In genomic region chr9:21153833-21154232, GRCm38 (mm10) we compare ENCODE assay signal across 8 mouse cellular contexts. TPM values are rescaled to one million over a fixed set of nuclear protein-coding genes. Genes with fewer than 3 reads are reported as not detected.
DNase-seq lines count a peak whose midpoint lies in the region; ATAC-seq and TF ChIP-seq lines count a peak whose summit lies in the region.
"Had no signal": no experiment of that assay in that cellular context is flagged by ENCODE, and none has a peak within 500 bp of the region (broad histone marks: within the 10 kb centered on the region; RNA-seq: fewer than 3 reads in every experiment).

No protein-coding gene starts in this region.

- no peaks in the 10 kb centered on the region for H3K27me3 ChIP-seq in heart, embryonic 12.5 days (replicated peaks)
- H3K27me3 ChIP-seq in liver, embryonic 13.5 days = peaks cover 6% of the 10 kb centered on the region; the same call in 1 of the 2 replicates
- no peaks in the 10 kb centered on the region; the same call in 1 of the 2 replicates for H3K27me3 ChIP-seq in thymus, adult 2 months (ENCODE audit: control insufficient read depth, insufficient read depth, low read length)

- TF ChIP-seq POLR2A in thymus, adult 2 months (IDR thresholded peaks at IDR 0.05; ENCODE audit: control insufficient read depth, extremely low read depth, insufficient read depth, low read length, poor library complexity) = no peak

- 5% methylated on average over 5 of the region's 5 CpGs for WGBS in heart, embryonic 12.5 days
- 23% methylated on average over 5 of the region's 5 CpGs for WGBS in liver, embryonic 13.5 days (ENCODE audit: insufficient replicate concordance)
- WGBS in thymus, adult 2 months = 67% methylated on average over 5 of the region's 5 CpGs

- DNase-seq in right cerebral cortex, adult 18-20 months = peak; percentile 31
- DNase-seq in right cerebral cortex, postnatal 25 days = no peak
- no peak for DNase-seq in liver, embryonic 13.5 days
- no peak for DNase-seq in thymus, adult 2 months
- no peak for DNase-seq in spleen, postnatal 14 days (ENCODE audit: low spot score in 2 of 2)
- no peak for DNase-seq in right cerebral cortex, postnatal 10 days (ENCODE audit: low spot score in 2 of 2)

- ATAC-seq in heart, embryonic 12.5 days (ENCODE audit: insufficient number of reproducible peaks, low FRiP score) = no peak
- no peak for ATAC-seq in liver, embryonic 13.5 days (ENCODE audit: low read depth)

- peak overlapping the region; percentile 50 for H3K4me3 ChIP-seq in heart, embryonic 12.5 days
- peak overlapping the region; percentile 43 for H3K4me3 ChIP-seq in liver, embryonic 13.5 days (replicated peaks)
- H3K4me3 ChIP-seq in thymus, adult 2 months (ENCODE audit: control insufficient read depth, insufficient read depth, low read length) = no peak overlapping the region

- peaks cover 22% of the 10 kb centered on the region for H3K4me1 ChIP-seq in heart, embryonic 12.5 days (replicated peaks)
- H3K4me1 ChIP-seq in liver, embryonic 13.5 days (replicated peaks) = peaks cover 29% of the 10 kb centered on the region
- H3K4me1 ChIP-seq in thymus, adult 2 months (replicated peaks; ENCODE audit: control insufficient read depth, insufficient read depth, low read length) = peaks cover 18% of the 10 kb centered on the region

- H3K9ac ChIP-seq in heart, embryonic 12.5 days = peak overlapping the region; percentile 67
- peak overlapping the region; percentile 44; the same call in 1 of the 2 replicates for H3K9ac ChIP-seq in liver, embryonic 13.5 days

- no peaks in the 10 kb centered on the region for H3K9me3 ChIP-seq in heart, embryonic 12.5 days (replicated peaks)
- no peaks in the 10 kb centered on the region for H3K9me3 ChIP-seq in liver, embryonic 13.5 days (replicated peaks)

- no peaks in the 10 kb centered on the region for H3K36me3 ChIP-seq in heart, embryonic 12.5 days
- H3K36me3 ChIP-seq in liver, embryonic 13.5 days = no peaks in the 10 kb centered on the region
- no peaks in the 10 kb centered on the region for H3K36me3 ChIP-seq in thymus, adult 2 months (ENCODE audit: control insufficient read depth, insufficient read depth, low read length)

- H3K4me2 ChIP-seq in heart, embryonic 12.5 days = peak overlapping the region; percentile 91
- peak overlapping the region; percentile 71 for H3K4me2 ChIP-seq in liver, embryonic 13.5 days

- no peak for TF ChIP-seq CTCF in thymus, adult 2 months (IDR thresholded peaks at IDR 0.05; ENCODE audit: borderline replicate concordance, control insufficient read depth, extremely low read depth, insufficient read depth, low read length, poor library complexity)

- H3K27ac ChIP-seq in heart, embryonic 12.5 days (ENCODE audit: poor library complexity, severe bottlenecking) = peak overlapping the region; percentile 45
- H3K27ac ChIP-seq in liver, embryonic 13.5 days = peak overlapping the region; percentile 3; the same call in 1 of the 2 replicates
- H3K27ac ChIP-seq in thymus, adult 2 months (ENCODE audit: control insufficient read depth, insufficient read depth, low read length) = no peak overlapping the region
- H3K27ac ChIP-seq: macrophage had no signal

RNA-seq across cellular contexts. Expression of gene Cdc37, which starts 4.1 kb away (rescaled TPM):
- polyA plus RNA-seq in heart, embryonic 12.5 days (2016; fragmentation: Nextera tagmentation; extraction: Ambion mirVana) = 232 and 241 TPM in 2 replicates
- 170 and 200 TPM in 2 replicates for polyA plus RNA-seq in liver, embryonic 13.5 days (2015; fragmentation: Nextera tagmentation; extraction: Ambion mirVana)
- 91.1 and 92.5 TPM in 2 replicates for polyA plus RNA-seq in thymus, adult 2 months (2012; rRNA removed)

RNA-seq across cellular contexts. Expression of gene Pde4a, which starts 11.7 kb away (rescaled TPM):
- 10.1 and 10.2 TPM in 2 replicates for polyA plus RNA-seq in heart, embryonic 12.5 days (2016; fragmentation: Nextera tagmentation; extraction: Ambion mirVana)
- 2.0 and 2.1 TPM in 2 replicates for polyA plus RNA-seq in liver, embryonic 13.5 days (2015; fragmentation: Nextera tagmentation; extraction: Ambion mirVana)
- 6.1 and 6.8 TPM in 2 replicates for polyA plus RNA-seq in thymus, adult 2 months (2012; rRNA removed)

RNA-seq across cellular contexts. Expression of gene Tyk2, which starts 22.8 kb away (rescaled TPM):
- polyA plus RNA-seq in heart, embryonic 12.5 days (2016; fragmentation: Nextera tagmentation; extraction: Ambion mirVana) = 15.3 and 17.5 TPM in 2 replicates
- 6.2 and 7.2 TPM in 2 replicates for polyA plus RNA-seq in liver, embryonic 13.5 days (2015; fragmentation: Nextera tagmentation; extraction: Ambion mirVana)
- 50.7 and 51.1 TPM in 2 replicates for polyA plus RNA-seq in thymus, adult 2 months (2012; rRNA removed)
